Mouse (Mus musculus): ENCODE results near the gene Nfe2l1. TPM values are rescaled to one million over a fixed set of nuclear protein-coding genes. Genes with fewer than 3 reads are reported as not detected.
"Not testable (repeated sequence)": the region's sequence is repeated elsewhere in the genome, so short reads cannot be mapped to it uniquely, and the experiment has no call there.

The Nfe2l1 gene
- polyA plus RNA-seq, 3 experiments from 2014 or later: 17.8 to 21.4 (median 20.7) TPM

- ATAC-seq: no peak
Measured at GRCm38 (mm10) chr11:96816979-96817378, 12.8 kb downstream of the Nfe2l1 start.

DNA sequence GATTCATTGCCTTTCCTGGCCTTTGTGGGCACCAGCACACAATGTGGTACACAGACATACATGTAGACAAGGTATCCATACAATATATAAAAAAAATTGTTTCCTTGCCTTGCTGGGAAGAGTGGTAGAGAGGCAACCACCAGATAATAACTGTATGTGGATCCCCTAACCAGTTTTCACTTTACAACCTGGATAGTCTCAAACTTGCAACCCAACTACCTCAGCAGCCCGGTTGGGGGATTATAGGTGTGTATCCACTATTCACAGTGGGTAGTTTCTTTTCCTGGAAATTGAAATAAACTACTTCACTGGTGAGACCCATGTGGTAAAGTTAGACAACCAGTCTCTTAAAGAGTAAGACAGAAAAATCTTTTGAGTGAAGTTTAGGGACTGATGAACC is 13.3 kb downstream of the Nfe2l1 start:
- ATAC-seq: no peak

DNA sequence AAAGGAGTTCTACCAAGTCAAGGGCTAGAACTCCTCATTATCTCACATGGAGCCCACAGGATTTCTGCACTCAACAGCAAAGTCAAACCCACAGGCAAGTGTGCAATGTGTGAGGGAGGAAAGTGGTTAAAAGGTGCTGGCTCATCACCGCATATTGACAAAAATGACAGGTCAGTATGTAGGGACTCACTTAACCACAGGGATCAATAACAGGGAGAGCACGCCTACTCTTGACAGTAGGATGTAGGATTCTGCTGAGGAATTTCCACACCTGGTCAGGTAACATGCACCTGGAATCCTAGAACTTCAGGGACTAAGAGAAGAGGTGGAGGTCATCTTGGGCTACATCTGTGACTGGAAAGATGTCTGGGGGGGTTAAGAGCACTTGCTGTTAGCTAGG is 13.9 kb downstream of the Nfe2l1 start:
- ATAC-seq: no peak

GRCm38 (mm10) chr11:96814443-96814842 is 15.3 kb downstream of the Nfe2l1 start:
- no peak for ATAC-seq

GRCm38 (mm10) chr11:96813920-96814319 is 15.8 kb downstream of the Nfe2l1 start:
- ATAC-seq: no peak

GRCm38 (mm10) chr11:96813455-96813854 is 16.3 kb downstream of the Nfe2l1 start:
- no peak for ATAC-seq

DNA sequence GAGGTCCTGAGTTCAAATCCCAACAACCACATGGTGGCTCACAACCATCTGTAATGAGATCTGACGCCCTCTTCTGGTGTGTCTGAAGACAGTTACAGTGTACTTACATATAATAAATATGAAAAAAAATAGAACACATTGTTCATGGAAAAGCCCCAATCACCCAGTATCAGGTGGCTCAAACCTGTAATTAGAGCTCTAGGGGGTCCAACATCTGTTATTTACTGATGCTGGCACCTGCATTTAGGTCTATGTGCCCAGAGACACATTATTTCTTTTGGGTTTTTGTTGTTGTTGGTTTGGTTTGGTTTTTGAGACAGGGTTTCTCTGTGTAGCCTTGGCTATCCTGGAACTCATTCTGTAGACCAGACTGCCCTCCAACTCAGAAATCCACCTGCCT is 18.6 kb downstream of the Nfe2l1 start:
- ATAC-seq: not testable (repeated sequence)

DNA sequence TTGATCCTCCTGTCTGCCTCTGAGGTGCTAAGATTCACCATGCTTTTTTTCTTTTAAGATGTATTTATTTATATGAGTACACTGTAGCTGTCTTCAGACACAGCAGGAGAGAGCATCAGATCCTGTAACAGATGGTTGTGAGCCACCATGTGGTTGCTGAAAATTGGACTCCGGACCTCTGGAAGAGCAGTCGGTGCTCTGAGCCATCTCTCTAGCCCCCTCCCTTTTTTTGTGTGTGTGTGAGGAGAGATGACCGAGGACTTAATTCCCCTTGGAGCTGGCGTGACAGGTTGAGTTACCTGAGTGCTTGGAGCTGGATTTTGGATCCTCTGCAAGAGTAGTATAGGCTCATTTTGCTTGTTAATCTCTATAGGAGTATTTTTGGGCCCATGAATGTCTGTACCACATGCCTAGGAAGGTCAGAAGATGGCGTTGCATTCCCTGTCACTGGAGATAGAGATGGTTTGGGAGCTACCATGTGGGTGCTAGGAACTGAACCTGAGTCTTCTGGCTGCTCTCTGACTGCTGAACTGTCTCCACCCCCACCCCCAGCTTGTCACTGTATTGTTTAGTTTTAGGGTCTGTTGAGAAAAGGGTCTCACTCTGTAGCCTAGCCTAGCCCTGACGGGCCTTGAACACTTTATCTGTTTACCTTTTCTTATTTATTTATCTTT is 20.1 kb downstream of the Nfe2l1 start:
- ATAC-seq: no peak

- no peak for ATAC-seq
Measured at GRCm38 (mm10) chr11:96808066-96808465, 21.7 kb downstream of the Nfe2l1 start.

- no peak for ATAC-seq
Measured at GRCm38 (mm10) chr11:96805606-96806005, 24.2 kb downstream of the Nfe2l1 start.

DNA sequence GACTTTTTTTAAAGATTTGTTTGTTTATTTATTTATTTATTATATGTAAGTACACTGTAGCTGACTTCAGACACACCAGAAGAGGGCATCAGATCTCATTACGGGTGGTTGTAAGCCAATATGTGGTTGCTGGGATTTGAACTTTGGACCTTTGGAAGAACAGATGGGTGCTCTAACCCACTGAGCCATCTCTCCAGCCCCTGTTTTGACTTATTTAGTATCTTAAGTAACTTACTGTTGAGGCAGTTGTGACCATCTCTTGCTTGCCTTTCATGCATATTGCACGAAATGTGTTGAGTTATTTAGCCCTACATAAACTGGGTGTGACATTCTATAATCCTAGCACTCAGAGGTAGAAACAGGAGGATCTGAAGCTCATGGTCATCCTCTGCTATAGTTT is 30.3 kb downstream of the Nfe2l1 start:
- ATAC-seq: no peak

- no peak for ATAC-seq
Measured at GRCm38 (mm10) chr11:96796586-96796985, 33.2 kb downstream of the Nfe2l1 start.

- ATAC-seq: no peak
Measured at GRCm38 (mm10) chr11:96796081-96796480, 33.7 kb downstream of the Nfe2l1 start.

- no peak for ATAC-seq
Measured at GRCm38 (mm10) chr11:96795491-96795890, 34.3 kb downstream of the Nfe2l1 start.

DNA sequence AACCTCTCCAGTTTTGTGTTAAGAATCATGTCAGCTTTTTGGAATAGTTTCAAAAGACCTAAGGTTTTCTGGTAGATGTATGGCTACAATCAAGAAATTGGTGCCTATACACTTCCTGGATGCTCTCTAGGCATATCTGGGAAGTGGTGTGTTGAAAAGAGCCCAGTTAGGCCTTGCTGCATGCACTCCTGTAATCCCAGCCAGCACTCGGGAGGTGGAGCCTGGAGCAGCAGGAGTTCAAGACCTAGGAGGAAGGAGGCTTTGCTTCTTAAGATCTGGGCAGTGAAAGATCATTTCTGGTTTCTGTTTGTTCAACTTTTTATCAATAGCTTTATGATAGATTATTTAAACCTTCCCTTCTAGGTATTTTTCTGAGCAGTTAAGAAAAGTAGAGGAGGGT is 39.1 kb downstream of the Nfe2l1 start:
- no peak for ATAC-seq

DNA sequence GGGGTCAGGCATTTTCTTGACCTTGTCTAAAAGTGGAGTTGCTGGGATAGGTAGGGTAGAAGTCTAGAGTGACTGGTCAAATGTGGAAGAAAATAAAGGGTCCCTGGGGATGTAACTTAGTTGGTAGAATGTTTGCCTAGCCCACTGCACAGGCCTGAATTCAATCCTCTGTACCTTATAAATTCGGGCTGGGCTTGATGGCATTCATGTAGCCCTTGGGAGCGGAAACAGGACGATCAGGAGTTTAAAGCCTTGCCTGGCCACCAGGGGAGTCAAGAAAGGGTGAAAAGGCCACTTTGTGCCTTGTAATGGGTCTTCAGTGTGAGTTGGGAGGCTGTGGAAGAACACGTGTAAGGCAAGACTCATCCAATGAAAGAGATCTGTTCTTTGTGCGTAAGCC is 39.8 kb downstream of the Nfe2l1 start:
- no peak for ATAC-seq

DNA sequence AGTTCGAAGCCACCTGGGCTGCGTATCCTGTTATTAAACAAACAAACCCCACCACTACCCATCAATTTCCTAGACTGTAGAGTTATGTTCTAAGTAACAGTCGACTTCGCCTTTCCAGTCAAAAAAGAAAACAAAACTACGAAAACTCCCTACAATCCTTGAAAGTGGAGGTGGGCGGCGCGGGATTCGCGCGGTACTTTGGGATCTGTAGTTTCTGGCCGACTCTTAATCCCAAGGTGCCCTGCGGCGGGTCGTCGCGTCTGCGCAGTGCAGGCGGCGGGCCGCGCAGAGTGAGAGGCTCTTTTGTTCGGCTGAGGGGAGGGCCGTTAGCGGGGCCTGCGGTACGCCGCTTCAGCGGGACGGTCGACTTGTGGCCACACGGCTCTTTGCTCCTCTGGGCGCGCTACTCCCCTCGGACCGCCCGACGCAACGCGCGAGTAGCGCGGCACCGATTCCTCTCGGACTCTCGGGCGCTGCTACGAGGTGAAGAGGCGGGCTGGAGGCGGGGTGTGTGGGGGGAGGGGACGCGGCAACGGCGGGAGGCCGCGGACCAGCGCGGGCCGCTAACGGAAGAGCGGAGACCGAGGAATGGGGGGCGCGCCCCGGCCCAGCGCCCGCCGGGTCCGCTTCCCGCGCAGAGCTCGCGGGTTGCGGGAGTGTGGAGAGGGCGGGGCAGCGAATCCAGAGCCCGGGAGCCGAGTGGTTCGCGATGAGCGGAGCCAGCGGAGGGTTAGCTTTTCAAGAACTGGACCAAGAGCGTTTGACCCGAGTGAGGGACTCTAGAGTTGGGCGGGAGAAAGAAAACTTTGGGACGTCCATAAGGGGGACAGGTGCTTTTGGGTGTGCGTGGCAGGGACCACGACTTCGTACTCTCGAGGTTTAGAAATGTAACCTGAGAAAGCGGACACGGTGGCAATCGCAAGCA is 40.6 kb downstream of the Nfe2l1 start, which contains the start of gene Cbx1:
TSS of gene Cbx1 (plus strand) at position 257 of the 925 bp plus-strand sequence.
- peak; percentile 95 for ATAC-seq

DNA sequence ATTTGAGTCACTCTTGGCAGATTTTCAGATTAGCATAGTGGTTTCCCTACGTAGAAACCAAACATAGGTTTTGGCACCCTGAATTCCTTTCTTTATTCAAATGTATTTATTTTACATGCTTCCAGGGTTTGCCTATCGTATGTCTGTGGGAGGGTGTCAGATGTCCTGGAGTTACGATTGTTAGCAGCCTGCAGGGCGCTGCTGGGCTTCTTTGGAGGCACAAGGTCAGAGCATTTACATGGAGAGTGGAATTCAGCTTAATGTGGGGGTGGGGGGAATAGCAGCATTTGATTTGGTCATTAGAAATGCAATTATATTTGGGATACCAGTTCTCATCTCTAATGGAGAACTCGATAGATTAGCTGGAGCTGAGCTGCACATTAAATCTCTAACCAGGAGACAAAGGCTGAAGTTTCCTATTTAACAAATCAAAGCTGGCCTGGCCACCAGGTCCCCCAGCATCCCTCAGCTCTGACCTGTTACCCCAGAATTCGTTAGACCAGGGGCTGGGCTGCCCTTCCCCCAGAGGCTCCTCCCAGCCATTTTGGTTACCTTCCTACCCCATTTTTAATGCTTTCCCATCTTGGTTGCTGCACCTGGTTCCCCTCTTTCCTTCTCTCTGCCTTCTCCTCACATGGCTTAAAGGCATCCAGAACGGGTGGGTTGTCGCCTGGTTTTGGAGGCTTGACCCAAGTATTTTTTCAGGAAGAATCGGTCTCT is 42.9 kb downstream of the Nfe2l1 start:
- ATAC-seq: no peak

DNA sequence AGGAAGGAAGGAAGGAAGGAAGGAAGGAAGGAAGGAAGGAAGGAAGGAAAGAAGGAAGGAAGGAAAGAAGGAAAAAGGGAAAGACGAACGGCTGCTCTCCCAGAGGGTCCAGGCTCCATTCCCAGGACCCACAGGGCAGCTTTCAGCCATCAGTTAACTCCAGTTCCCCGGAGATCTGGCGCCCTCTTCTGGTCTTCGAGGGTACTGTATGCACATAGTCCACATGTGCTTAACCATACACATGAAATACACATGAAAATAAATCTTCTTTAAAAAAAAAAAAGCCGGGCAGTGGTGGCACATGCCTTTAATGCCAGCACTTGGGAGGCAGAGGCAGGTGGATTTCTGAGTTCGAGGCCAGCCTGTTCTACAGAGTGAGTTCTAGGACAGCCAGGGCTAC is 44.9 kb downstream of the Nfe2l1 start:
- not testable (repeated sequence) for ATAC-seq

GRCm38 (mm10) chr11:96781425-96781824 is 48.3 kb downstream of the Nfe2l1 start:
- no peak for ATAC-seq

GRCm38 (mm10) chr11:96780306-96780705 is 49.5 kb downstream of the Nfe2l1 start:
- no peak for ATAC-seq

- ATAC-seq: not testable (repeated sequence)
Measured at GRCm38 (mm10) chr11:96778061-96778627, 51.6 kb downstream of the Nfe2l1 start.

Measured in inflammation-experienced regulatory T-cells, adult 6 months (primary cell).